8 mouse cellular contexts compared by ENCODE assay signal in genomic region chr1:52232766-52233140, GRCm38 (mm10). TPM values are rescaled to one million over a fixed set of nuclear protein-coding genes. Genes with fewer than 3 reads are reported as not detected.
DNase-seq lines count a peak whose midpoint lies in the region; ATAC-seq and TF ChIP-seq lines count a peak whose summit lies in the region.

No protein-coding gene starts in this region.

- peak overlapping the region; percentile 97 for H3K27ac ChIP-seq in kidney, embryonic 15.5 days
- peak overlapping the region; percentile 66 for H3K27ac ChIP-seq in bone marrow macrophage, adult 2 months (ENCODE audit: insufficient read depth, low read depth, low read length)
- H3K27ac ChIP-seq in hindbrain, embryonic 13.5 days, result peak overlapping the region; percentile 98
- H3K27ac ChIP-seq in midbrain, embryonic 15.5 days, result peak overlapping the region; percentile 98

- peak overlapping the region; percentile 92 for H3K9ac ChIP-seq in kidney, embryonic 15.5 days
- H3K9ac ChIP-seq in hindbrain, embryonic 13.5 days, result peak overlapping the region; percentile 96
- peak overlapping the region; percentile 95 for H3K9ac ChIP-seq in midbrain, embryonic 15.5 days

- no peaks in the 10 kb centered on the region for H3K27me3 ChIP-seq in kidney, embryonic 15.5 days
- H3K27me3 ChIP-seq in hindbrain, embryonic 13.5 days, result 0 out of 2 replicates have a peak, but pooled peaks cover 3% of the 10 kb centered on the region
- no peaks in the 10 kb centered on the region; the same call in 1 of the 2 replicates for H3K27me3 ChIP-seq in midbrain, embryonic 15.5 days (replicated peaks)

- no peak for TF ChIP-seq CTCF in bone marrow macrophage, adult 2 months (IDR thresholded peaks at IDR 0.05; ENCODE audit: low read depth, low read length)

- peaks cover 6% of the 10 kb centered on the region for H3K4me1 ChIP-seq in kidney, embryonic 15.5 days
- peaks cover 4% of the 10 kb centered on the region for H3K4me1 ChIP-seq in bone marrow macrophage, adult 2 months (ENCODE audit: control insufficient read depth, insufficient read depth, low read length)
- peaks cover 15% of the 10 kb centered on the region for H3K4me1 ChIP-seq in hindbrain, embryonic 13.5 days (replicated peaks)
- H3K4me1 ChIP-seq in midbrain, embryonic 15.5 days, result peaks cover 20% of the 10 kb centered on the region

- no peak for TF ChIP-seq POLR2A in bone marrow macrophage, adult 2 months (IDR thresholded peaks at IDR 0.05; ENCODE audit: borderline replicate concordance, low read depth, low read length)

- WGBS in kidney, embryonic 15.5 days, result under 1% methylated on average over 53 of the region's 57 CpGs
- under 1% methylated on average over 54 of the region's 57 CpGs for WGBS in hindbrain, embryonic 13.5 days
- WGBS in midbrain, embryonic 15.5 days, result under 1% methylated on average over 57 of the region's 57 CpGs

- intact Hi-C loops in gastrocnemius, postnatal 36 days (cut with DNase I), result loop anchor here (5.0 kb wide), 1 partner anchor 115 kb away; the partner anchor contains the start of gene Stat1

- peak overlapping the region; percentile 96 for H3K4me3 ChIP-seq in kidney, embryonic 15.5 days (replicated peaks)
- peak overlapping the region; percentile 68 for H3K4me3 ChIP-seq in bone marrow macrophage, adult 2 months (ENCODE audit: insufficient read depth, low read length)
- peak overlapping the region; percentile 96 for H3K4me3 ChIP-seq in hindbrain, embryonic 13.5 days
- H3K4me3 ChIP-seq in midbrain, embryonic 15.5 days, result peak overlapping the region; percentile 87

- H3K4me2 ChIP-seq in kidney, embryonic 15.5 days, result peak overlapping the region; percentile 79
- peak overlapping the region; percentile 69 for H3K4me2 ChIP-seq in hindbrain, embryonic 13.5 days
- peak overlapping the region; percentile 81 for H3K4me2 ChIP-seq in midbrain, embryonic 15.5 days

- peak; percentile 73 for ATAC-seq in kidney, embryonic 15.5 days (replicated peaks; ENCODE audit: low FRiP score)
- ATAC-seq in hindbrain, embryonic 13.5 days (ENCODE audit: low FRiP score), result peak; percentile 86
- peak; percentile 82 for ATAC-seq in midbrain, embryonic 15.5 days (replicated peaks)

- no peak for DNase-seq in kidney, adult 9 months
- no peak for DNase-seq in gastrocnemius, postnatal 36 days
- DNase-seq in cerebellum, postnatal 36 days, result no peak
- DNase-seq in adrenal gland, adult 8-10 months, result no peak

- no peaks in the 10 kb centered on the region for H3K9me3 ChIP-seq in kidney, embryonic 15.5 days (replicated peaks)
- H3K9me3 ChIP-seq in hindbrain, embryonic 13.5 days, result no peaks in the 10 kb centered on the region
- no peaks in the 10 kb centered on the region for H3K9me3 ChIP-seq in midbrain, embryonic 15.5 days

- no peaks in the 10 kb centered on the region for H3K36me3 ChIP-seq in kidney, embryonic 15.5 days
- H3K36me3 ChIP-seq in hindbrain, embryonic 13.5 days, result no peaks in the 10 kb centered on the region
- H3K36me3 ChIP-seq in midbrain, embryonic 15.5 days (replicated peaks), result no peaks in the 10 kb centered on the region

RNA-seq across cellular contexts. Expression of gene Gls, which starts 0.3 kb away (rescaled TPM):
- 23.4 and 28.6 TPM in 2 replicates for polyA plus RNA-seq in kidney, embryonic 15.5 days (2015; fragmentation: Nextera tagmentation; extraction: Ambion mirVana)
- 79.5 and 89.5 TPM in 2 replicates for polyA plus RNA-seq in bone marrow macrophage, adult 2 months (2012; ENCODE audit: insufficient read depth, insufficient read length, missing spikeins)
- polyA plus RNA-seq in hindbrain, embryonic 13.5 days (2015; fragmentation: Nextera tagmentation; extraction: Ambion mirVana), result 25.4 and 29.0 TPM in 2 replicates
- polyA plus RNA-seq in midbrain, embryonic 15.5 days (2015; fragmentation: Nextera tagmentation; extraction: Ambion mirVana), result 35.7 and 38.9 TPM in 2 replicates
- 10 to 100 TPM; 65.6 to 74.8 TPM for total RNA-seq in gastrocnemius, postnatal 36 days (2021)
- 100 to 1,000 TPM; 106 to 141 (median 122) TPM for total RNA-seq in adrenal gland, adult 8-10 months (2022)
